Mouse (Mus musculus) erythroblast, embryonic 14.5 days (primary cell): ENCODE results near the gene Syn2.

Source experiments
- GATA1 ChIP-seq: IDR thresholded peaks from 2 replicates; pipeline ENCODE4 v1.6.1; 2012; ENCODE audit warnings: low read length, inconsistent platforms, mixed read lengths
- TAL1 ChIP-seq: IDR thresholded peaks from 3 replicates; pipeline ENCODE4 v1.6.1; 2012; ENCODE audit warnings: low read length, inconsistent platforms, mixed read lengths

GRCm38 (mm10) chr6:115275116-115275815 is 140.6 kb downstream of the Syn2 start:
- TF ChIP-seq TAL1 = no peak
- no peak for TF ChIP-seq GATA1
